Mouse (Mus musculus) 3134 (cell line): ENCODE data around the gene Ucn.

Experiments
- DNase-seq: peaks from one replicate; pipeline ENCODE4 v3.0.0-alpha.2; 2011; ENCODE audit warnings: low spot score; ENCODE audit not compliant: insufficient read length; ENCODE audit errors: extremely low read depth

Ucn gene

GRCm38 (mm10) chr5:31110781-31111180, 27.8 kb downstream of the Ucn start:
- no peak for DNase-seq

DNA sequence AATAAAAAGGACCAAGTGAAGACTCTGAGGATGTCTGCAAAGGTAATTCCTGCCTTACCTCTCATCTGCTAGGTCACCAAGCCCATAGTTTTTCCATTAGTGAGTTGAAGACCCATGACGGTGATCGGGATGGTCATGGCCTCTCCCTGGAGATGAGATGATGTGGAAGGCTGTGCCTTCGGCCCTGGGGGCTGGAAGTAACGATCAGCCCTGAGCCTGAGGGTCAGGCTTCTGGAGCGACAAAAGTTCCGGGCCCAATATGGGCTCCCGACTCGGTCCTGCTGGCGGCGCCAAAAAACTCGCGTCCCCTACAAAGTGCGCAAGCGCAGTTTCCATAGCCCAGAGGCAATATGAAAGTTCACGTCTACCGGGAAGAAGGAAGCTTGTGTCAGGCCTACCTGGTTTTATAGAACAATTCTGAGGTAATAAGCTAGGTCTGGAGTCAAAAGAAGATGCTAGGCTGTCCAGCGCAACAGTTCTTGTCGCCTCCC, 30.6 kb downstream of the Ucn start, which contains the start of gene Slc30a3:
Slc30a3 (minus strand) TSS at position 238 of the 491 bp plus-strand sequence.
- no peak for DNase-seq

DNA sequence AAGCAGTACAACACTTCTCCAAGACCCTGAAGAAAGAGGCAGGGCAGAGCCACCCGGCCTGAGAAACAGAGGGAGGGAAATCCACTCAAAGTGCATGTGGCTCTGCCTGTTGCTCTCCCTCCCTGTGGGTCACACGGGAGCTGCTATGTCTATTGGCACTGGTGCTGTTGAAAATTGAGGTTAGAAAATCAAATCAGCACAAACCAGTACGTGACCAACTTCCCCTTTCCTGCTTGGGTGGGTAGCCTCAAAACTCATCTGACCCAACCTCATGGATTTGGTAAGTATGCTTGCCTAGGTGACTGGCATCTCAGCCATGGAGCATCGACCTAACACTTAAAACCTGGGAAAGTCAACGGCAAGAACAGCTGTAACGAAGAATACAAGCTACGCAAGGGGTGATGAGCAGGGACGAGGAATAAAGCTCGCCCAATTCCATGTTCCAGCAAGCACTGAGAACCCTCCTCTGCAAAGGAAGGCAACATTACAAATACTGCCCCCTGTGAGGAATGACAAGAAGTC, 32.8 kb downstream of the Ucn start, which contains the start of gene Dnajc5g:
Dnajc5g (plus strand) TSS at position 472 of the 522 bp plus-strand sequence.
- DNase-seq = no peak

GRCm38 (mm10) chr5:31095711-31096480, 42.7 kb downstream of the Ucn start:
- DNase-seq = no peak

GRCm38 (mm10) chr5:31094799-31095691, 43.6 kb downstream of the Ucn start:
- no peak for DNase-seq

DNA sequence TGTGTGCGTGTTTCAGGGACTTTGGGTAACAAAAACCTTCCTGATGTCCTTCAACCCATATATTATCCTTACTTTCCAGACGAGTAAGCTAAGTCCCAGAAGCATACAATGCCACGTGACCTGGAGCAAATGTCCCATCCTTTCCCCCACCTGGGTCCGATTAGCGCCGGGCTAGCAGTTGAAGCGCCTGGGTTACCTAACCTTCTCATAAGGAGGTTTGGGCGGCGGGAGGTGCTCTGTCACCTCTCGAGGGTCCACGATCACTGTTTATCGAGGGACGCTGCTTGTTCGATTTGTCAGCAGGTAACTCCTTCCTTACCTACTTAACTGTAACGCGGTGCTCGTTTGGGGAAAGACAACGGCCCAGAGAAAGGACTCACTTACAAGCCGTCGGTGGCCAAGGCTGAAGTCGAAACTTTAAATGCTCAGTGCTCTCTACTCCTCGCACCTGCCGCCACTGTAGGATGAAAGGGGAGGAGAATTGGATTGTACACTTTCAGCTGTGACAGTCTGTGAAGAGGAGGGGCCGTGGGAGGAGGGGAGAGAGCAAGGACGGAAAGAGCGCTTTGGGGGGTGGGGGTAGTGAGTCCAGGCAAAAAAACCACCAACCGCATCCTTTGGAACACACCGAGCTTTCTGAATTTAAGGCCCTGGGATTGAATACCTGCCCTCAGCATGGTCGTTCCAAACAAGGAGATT, 44.4 kb downstream of the Ucn start:
- DNase-seq = no peak

DNA sequence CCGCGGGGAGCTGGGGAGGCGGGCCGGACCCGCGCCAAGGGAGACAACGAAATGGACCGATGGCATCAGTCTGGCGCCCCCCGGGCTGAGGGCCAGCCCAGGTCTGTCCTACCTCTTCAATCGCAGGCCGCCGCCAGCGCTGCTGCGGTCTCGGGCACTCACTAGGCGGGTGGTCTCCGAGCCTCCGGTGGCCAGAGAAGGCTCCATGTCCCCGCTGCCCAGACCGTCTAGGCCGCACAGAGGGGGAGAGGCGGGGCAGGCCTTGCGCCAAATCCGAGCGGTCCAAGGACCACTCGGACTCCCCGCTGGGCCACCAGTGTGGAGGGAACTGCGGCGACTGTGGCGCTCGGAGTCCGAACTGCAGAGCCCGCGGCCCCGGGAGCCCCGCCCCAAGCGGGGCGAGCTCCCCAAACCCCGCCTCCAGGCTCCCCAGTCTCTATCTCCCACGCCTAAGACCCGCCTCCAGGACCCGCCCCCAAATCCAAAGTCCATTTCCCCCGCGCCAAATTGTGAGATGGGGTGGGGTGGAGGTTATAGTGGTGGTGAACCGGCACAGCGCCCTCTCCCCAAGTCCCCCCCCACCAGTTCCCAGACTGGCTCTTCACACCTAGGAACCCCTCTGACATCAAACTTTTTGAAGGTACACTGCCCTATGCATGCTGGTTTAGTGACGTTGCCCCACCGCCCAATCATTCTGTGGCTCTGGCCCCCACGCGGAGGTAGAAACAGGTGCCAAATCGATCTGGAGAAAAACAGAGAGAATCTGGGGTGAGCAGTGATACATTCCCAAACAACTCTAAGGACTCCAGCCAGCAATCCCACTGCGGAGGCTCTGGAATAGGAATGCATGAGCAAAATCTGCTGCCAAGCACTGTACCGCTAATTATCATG, 45.2 kb downstream of the Ucn start:
- DNase-seq = no peak

GRCm38 (mm10) chr5:31092231-31092975, 46.2 kb downstream of the Ucn start:
- DNase-seq = no peak
